Mouse (Mus musculus): ENCODE measurements around the gene Mtfp1. TPM values are rescaled to one million over a fixed set of nuclear protein-coding genes. Genes with fewer than 3 reads are reported as not detected.

The Mtfp1 gene
- polyA plus RNA-seq (2014; fragmentation: Illumina TruSeq; extraction: RNeasy Lipid Tissue Mini Kit (QIAGEN cat#74804); ENCODE audit: low read depth, low replicate concordance), result 17.1 TPM

DNA sequence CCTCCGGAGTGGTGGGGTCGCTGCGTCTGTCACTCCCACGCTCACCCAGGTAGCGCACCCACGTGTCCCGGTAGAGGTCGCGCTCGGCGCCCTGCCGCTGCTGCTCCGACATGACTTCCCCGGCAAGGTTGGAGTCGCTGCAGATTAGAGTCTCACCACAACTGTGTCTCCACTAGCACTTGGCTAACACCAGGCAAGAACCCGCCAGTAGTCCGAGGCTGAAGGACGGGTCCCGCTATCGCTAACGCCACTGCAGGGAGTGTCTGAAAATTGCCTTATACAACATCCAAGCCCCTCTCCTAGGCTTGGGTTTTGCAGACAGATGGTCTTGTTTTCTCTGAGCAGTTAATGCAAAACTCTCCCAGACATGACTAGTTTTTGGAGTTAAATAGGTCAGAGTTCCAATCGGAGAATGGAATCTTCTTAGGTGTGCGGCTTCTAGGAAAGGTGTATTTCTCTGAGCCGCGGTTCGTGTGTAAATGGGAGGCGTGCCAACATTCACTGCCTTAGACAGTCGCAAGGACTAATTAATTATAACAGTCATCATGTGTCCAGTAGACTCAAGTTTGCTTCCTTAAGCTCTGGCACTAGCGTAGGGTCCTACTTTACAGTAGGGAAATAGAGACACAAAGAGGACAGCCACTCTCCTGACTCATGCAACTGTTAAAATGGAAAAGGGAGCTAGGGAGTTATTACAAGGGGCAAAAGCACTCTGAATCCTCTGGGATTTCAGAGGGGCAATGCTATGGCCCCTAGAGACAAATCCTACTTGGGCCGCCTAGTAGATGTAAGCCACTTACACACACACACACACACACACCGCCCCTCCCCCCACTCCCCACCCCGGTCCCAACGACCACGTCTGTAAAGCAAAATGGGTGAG, at the start of gene Mtfp1:
TSS of gene Mtfp1 (minus strand) at position 275 of the 883 bp plus-strand sequence.

DNA sequence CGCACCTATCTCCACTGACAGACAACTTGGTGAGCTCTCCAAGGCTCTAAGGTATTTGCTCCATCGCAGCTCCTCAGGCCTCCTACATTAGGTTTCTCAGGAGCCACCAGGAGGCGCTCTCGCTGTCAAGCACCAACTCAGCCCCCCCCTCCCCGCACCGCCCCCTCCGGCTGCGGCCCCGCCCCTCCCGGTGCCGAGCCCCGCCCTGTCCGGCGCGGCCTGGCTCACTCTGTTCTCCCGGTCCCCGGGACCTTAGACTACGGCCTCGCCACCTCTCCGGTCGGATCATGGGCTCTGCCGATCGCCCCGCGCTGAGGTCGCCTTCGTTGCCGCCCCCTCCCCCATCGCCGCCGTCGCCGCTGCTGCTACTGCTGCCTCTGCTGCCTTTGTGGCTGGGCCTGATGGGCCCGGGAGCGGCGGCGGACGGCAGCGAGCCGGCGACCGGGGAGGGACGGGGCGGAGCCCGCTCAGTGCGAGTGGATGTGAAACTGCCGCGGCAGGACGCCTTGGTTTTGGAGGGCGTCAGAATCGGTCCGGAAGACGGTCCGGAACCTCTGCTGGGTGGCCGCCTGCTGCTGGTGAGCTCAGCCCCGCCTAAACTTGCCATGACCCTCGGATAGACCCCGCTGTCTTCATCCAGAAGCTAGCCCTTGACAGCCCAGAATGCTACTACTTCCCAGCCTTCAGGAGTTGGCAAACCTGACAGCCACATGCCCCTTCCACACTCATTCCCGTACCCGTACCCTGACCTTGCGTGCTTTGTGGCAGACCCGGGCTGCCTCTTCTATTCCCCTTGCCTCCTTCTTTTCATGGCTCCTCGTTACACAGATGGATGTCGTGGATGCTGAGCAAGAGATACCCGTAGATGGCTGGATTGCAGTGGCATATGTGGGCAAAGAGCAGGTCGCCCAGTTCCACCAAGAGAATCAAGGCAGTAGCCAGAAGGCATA, 40.0 kb upstream of the Mtfp1 start, which contains the start of gene Rnf215:
TSS of gene Rnf215 (plus strand) at position 217 of the 950 bp plus-strand sequence.

DNA sequence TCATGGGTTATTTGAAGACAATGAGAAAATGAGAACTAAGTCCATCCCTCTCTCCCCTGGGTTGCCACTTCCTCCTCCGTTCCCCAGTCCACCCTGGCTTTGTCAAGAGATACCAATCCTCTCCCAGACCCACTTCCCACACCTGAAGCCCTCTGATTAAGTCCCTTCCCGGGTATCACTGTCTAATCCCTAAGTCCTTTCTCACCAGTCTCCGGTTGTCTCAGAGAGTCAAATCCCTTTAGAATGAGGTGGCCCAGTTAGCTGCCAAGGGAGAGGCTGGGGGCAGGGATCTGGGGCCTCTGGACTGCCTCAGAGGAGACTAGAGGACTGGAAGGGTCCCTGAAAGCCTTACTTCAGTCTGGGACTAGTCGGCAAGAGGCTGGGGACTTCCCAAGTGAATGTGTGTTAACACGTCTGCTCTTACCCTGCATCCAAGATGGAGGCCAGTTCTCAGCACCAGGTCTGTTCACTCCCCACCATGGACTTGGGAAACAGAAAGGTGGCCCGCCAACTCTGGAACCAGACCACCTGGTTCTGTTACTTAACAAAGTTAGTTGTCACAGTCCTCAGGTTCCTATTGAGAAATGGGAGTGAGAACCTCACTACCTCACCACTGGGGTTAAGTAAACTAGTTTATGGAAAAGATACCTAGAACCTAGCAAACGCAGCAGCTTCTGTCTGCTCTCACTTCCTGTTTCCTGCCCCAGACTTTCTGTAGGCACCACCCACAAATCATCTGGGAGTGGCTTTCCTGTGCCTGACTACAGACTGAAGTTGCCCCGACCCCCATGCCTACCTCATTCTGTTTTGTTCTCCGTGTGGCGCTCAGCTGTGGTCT, 27.7 kb upstream of the Mtfp1 start, which contains the start of gene Sec14l2:
TSS of gene Sec14l2 (minus strand) at position 674 of the 838 bp plus-strand sequence.

DNA sequence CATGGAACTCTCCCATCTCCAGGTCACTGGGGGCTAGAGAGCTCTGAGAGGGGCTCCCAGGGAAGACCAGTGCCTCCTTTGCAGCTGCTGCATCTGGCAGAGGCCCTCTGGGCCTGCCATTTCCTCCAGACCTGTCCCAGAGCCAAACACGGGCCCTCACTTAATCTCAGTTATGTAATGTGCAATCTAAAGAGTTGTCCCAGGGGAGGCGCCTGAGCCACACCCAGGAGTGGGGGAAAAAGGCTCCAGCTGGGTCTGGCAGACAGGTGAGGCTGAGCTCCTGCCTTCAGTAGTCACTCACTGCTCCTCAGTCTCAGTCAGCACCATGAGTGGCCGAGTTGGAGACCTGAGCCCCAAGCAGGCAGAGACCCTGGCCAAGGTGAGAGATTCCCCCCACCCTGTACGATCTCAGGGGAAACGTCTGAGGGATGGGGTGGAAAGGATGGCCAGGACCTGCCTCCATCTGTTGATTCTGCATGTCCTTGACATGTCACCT, 30.6 kb downstream of the Mtfp1 start, which contains the start of gene Sec14l3:
TSS of gene Sec14l3 (plus strand) at position 215 of the 496 bp plus-strand sequence.

Other genes with a start within 250 kb of the Mtfp1 start
- 0.56 TPM for gene Osbp2, start 231.5 kb downstream of the Mtfp1 start, polyA plus RNA-seq (2014; fragmentation: Illumina TruSeq; extraction: RNeasy Lipid Tissue Mini Kit (QIAGEN cat#74804); ENCODE audit: low read depth, low replicate concordance)
- not detected for gene 4921536K21Rik, start 200.3 kb downstream of the Mtfp1 start, polyA plus RNA-seq (2014; fragmentation: Illumina TruSeq; extraction: RNeasy Lipid Tissue Mini Kit (QIAGEN cat#74804); ENCODE audit: low read depth, low replicate concordance)
- not detected for gene Dusp18, start 200.2 kb downstream of the Mtfp1 start, polyA plus RNA-seq (2014; fragmentation: Illumina TruSeq; extraction: RNeasy Lipid Tissue Mini Kit (QIAGEN cat#74804); ENCODE audit: low read depth, low replicate concordance)
- gene Slc35e4, start 180.8 kb downstream of the Mtfp1 start, polyA plus RNA-seq (2014; fragmentation: Illumina TruSeq; extraction: RNeasy Lipid Tissue Mini Kit (QIAGEN cat#74804); ENCODE audit: low read depth, low replicate concordance), result not detected
- 15.7 TPM for gene Tcn2, start 163.3 kb downstream of the Mtfp1 start, polyA plus RNA-seq (2014; fragmentation: Illumina TruSeq; extraction: RNeasy Lipid Tissue Mini Kit (QIAGEN cat#74804); ENCODE audit: low read depth, low replicate concordance)
- 11.5 TPM for gene Pes1, start 131.5 kb downstream of the Mtfp1 start, polyA plus RNA-seq (2014; fragmentation: Illumina TruSeq; extraction: RNeasy Lipid Tissue Mini Kit (QIAGEN cat#74804); ENCODE audit: low read depth, low replicate concordance)
- not detected for gene 4930556J24Rik, start 118.7 kb downstream of the Mtfp1 start, polyA plus RNA-seq (2014; fragmentation: Illumina TruSeq; extraction: RNeasy Lipid Tissue Mini Kit (QIAGEN cat#74804); ENCODE audit: low read depth, low replicate concordance)
- gene Gal3st1, start 111.8 kb downstream of the Mtfp1 start, polyA plus RNA-seq (2014; fragmentation: Illumina TruSeq; extraction: RNeasy Lipid Tissue Mini Kit (QIAGEN cat#74804); ENCODE audit: low read depth, low replicate concordance), result not detected
- 73.8 TPM for gene Sec14l4, start 64.0 kb downstream of the Mtfp1 start, polyA plus RNA-seq (2014; fragmentation: Illumina TruSeq; extraction: RNeasy Lipid Tissue Mini Kit (QIAGEN cat#74804); ENCODE audit: low read depth, low replicate concordance)
- not detected for gene Sec14l3, start 30.6 kb downstream of the Mtfp1 start, polyA plus RNA-seq (2014; fragmentation: Illumina TruSeq; extraction: RNeasy Lipid Tissue Mini Kit (QIAGEN cat#74804); ENCODE audit: low read depth, low replicate concordance)
- 293 TPM for gene Sec14l2, start 28.0 kb upstream of the Mtfp1 start, polyA plus RNA-seq (2014; fragmentation: Illumina TruSeq; extraction: RNeasy Lipid Tissue Mini Kit (QIAGEN cat#74804); ENCODE audit: low read depth, low replicate concordance)
- 2.9 TPM for gene Rnf215, start 39.8 kb upstream of the Mtfp1 start, polyA plus RNA-seq (2014; fragmentation: Illumina TruSeq; extraction: RNeasy Lipid Tissue Mini Kit (QIAGEN cat#74804); ENCODE audit: low read depth, low replicate concordance)
- 4.3 TPM for gene Ccdc157, start 64.8 kb upstream of the Mtfp1 start, polyA plus RNA-seq (2014; fragmentation: Illumina TruSeq; extraction: RNeasy Lipid Tissue Mini Kit (QIAGEN cat#74804); ENCODE audit: low read depth, low replicate concordance)
- 5.6 TPM for gene Sf3a1, start 64.9 kb upstream of the Mtfp1 start, polyA plus RNA-seq (2014; fragmentation: Illumina TruSeq; extraction: RNeasy Lipid Tissue Mini Kit (QIAGEN cat#74804); ENCODE audit: low read depth, low replicate concordance)
- 0.87 TPM for gene Tbc1d10a, start 91.3 kb upstream of the Mtfp1 start, polyA plus RNA-seq (2014; fragmentation: Illumina TruSeq; extraction: RNeasy Lipid Tissue Mini Kit (QIAGEN cat#74804); ENCODE audit: low read depth, low replicate concordance)
- gene Castor1, start 122.8 kb upstream of the Mtfp1 start, polyA plus RNA-seq (2014; fragmentation: Illumina TruSeq; extraction: RNeasy Lipid Tissue Mini Kit (QIAGEN cat#74804); ENCODE audit: low read depth, low replicate concordance), result not detected
- gene Osm, start 141.0 kb upstream of the Mtfp1 start, polyA plus RNA-seq (2014; fragmentation: Illumina TruSeq; extraction: RNeasy Lipid Tissue Mini Kit (QIAGEN cat#74804); ENCODE audit: low read depth, low replicate concordance), result not detected
- not detected for gene Lif, start 162.1 kb upstream of the Mtfp1 start, polyA plus RNA-seq (2014; fragmentation: Illumina TruSeq; extraction: RNeasy Lipid Tissue Mini Kit (QIAGEN cat#74804); ENCODE audit: low read depth, low replicate concordance)

All from liver, adult 10 weeks (tissue).